Mouse (Mus musculus): ENCODE results near the gene Nuak1. TPM values are rescaled to one million over a fixed set of nuclear protein-coding genes. Genes with fewer than 3 reads are reported as not detected.
A peak's percentile ranks its signal among the peaks of the same experiment; 100 is the strongest.

Gene Nuak1
- total RNA-seq, 1 experiment from 2014 or later: 0.14 TPM

- no peak for ATAC-seq (replicated peaks; ENCODE audit: low read depth, poor library complexity, severe bottlenecking)
These were observed 81.7 kb downstream of the Nuak1 start for GRCm38 (mm10) chr10:84358738-84359120.

GRCm38 (mm10) chr10:84357997-84358737, 82.2 kb downstream of the Nuak1 start:
- ATAC-seq (replicated peaks; ENCODE audit: low read depth, poor library complexity, severe bottlenecking): 0 out of 2 replicates have a peak, but pooled peaks have one; percentile 13

- no peak for ATAC-seq (replicated peaks; ENCODE audit: low read depth, poor library complexity, severe bottlenecking)
These were observed 82.8 kb downstream of the Nuak1 start for GRCm38 (mm10) chr10:84357593-84357992.

GRCm38 (mm10) chr10:84354323-84354722, 86.1 kb downstream of the Nuak1 start:
- no peak for ATAC-seq (replicated peaks; ENCODE audit: low read depth, poor library complexity, severe bottlenecking)

GRCm38 (mm10) chr10:84345730-84346129, 94.7 kb downstream of the Nuak1 start:
- no peak for ATAC-seq (replicated peaks; ENCODE audit: low read depth, poor library complexity, severe bottlenecking)

GRCm38 (mm10) chr10:84343536-84343935, 96.9 kb downstream of the Nuak1 start:
- no peak for ATAC-seq (replicated peaks; ENCODE audit: low read depth, poor library complexity, severe bottlenecking)

- no peak for ATAC-seq (replicated peaks; ENCODE audit: low read depth, poor library complexity, severe bottlenecking)
These were observed 100.9 kb downstream of the Nuak1 start for GRCm38 (mm10) chr10:84339456-84339855.

- ATAC-seq (replicated peaks; ENCODE audit: low read depth, poor library complexity, severe bottlenecking): peak; percentile 97
These were observed 101.6 kb downstream of the Nuak1 start for GRCm38 (mm10) chr10:84338752-84339151.

GRCm38 (mm10) chr10:84335441-84335840, 105.0 kb downstream of the Nuak1 start:
- ATAC-seq (replicated peaks; ENCODE audit: low read depth, poor library complexity, severe bottlenecking): no peak

GRCm38 (mm10) chr10:84329822-84330221, 110.6 kb downstream of the Nuak1 start:
- no peak for ATAC-seq (replicated peaks; ENCODE audit: low read depth, poor library complexity, severe bottlenecking)

GRCm38 (mm10) chr10:84329336-84329735, 111.1 kb downstream of the Nuak1 start:
- no peak for ATAC-seq (replicated peaks; ENCODE audit: low read depth, poor library complexity, severe bottlenecking)

GRCm38 (mm10) chr10:84324018-84324417, 116.4 kb downstream of the Nuak1 start:
- no peak for ATAC-seq (replicated peaks; ENCODE audit: low read depth, poor library complexity, severe bottlenecking)

Other genes starting within 250 kb of the Nuak1 start
- 32.7 and 35.9 TPM in 2 replicates for gene Ckap4, start 93.5 kb upstream of the Nuak1 start, total RNA-seq (2017)
- 11.2 and 21.0 TPM in 2 replicates for gene Tcp11l2, start 136.0 kb upstream of the Nuak1 start, total RNA-seq (2017)
- 41.5 and 45.5 TPM in 2 replicates for gene Polr3b, start 181.7 kb upstream of the Nuak1 start, total RNA-seq (2017)